Mouse (Mus musculus) forebrain, embryonic 14.5 days (tissue): ENCODE results near the gene Hmgb1. TPM values are rescaled to one million over a fixed set of nuclear protein-coding genes. Genes with fewer than 3 reads are reported as not detected.

Experiments
- ATAC-seq: fragments of 200-750 bp; cut with Nextera tagmentation; 2 replicates; pipeline ENCODE4 v1.8.0; 2017; ENCODE audit warnings: mild to moderate bottlenecking, moderate library complexity
- DNase-seq: peaks from one replicate; pipeline ENCODE4 v3.0.0-alpha.2; 2015; ENCODE audit warnings: low spot score
- H3K27ac ChIP-seq: fragments of 300-500 bp; sonication (generic); 2 replicates; pipeline ENCODE4 v1.5.1; 2014; ENCODE audit warnings: low read depth, mild to moderate bottlenecking, control low read depth, low read length, moderate library complexity
- H3K27me3 ChIP-seq: fragments of 300-500 bp; sonication (generic); replicated peaks from 2 replicates; pipeline ENCODE4 v1.6.1; 2014; ENCODE audit warnings: low read length, control low read depth, mixed read lengths; ENCODE audit not compliant: control insufficient read depth, insufficient read depth
- H3K36me3 ChIP-seq: fragments of 300-500 bp; sonication (generic); 2 replicates; pipeline ENCODE4 v1.6.1; 2014; ENCODE audit warnings: low read length, control low read depth; ENCODE audit not compliant: control insufficient read depth, insufficient read depth
- H3K4me1 ChIP-seq: fragments of 300-500 bp; sonication (generic); 2 replicates; pipeline ENCODE4 v1.6.1; 2014; ENCODE audit warnings: antibody characterized with exemption, low read length, control low read depth; ENCODE audit not compliant: control insufficient read depth, insufficient read depth
- H3K4me2 ChIP-seq: fragments of 300-500 bp; sonication (generic); 2 replicates; pipeline ENCODE4 v1.6.1; 2014; ENCODE audit warnings: mild to moderate bottlenecking, control low read depth, low read length
- H3K4me3 ChIP-seq: fragments of 300-500 bp; sonication (generic); 2 replicates; pipeline ENCODE4 v1.5.1; 2014; ENCODE audit warnings: low read depth, low read length, control low read depth
- H3K9ac ChIP-seq: fragments of 300-500 bp; sonication (generic); 2 replicates; pipeline ENCODE4 v1.6.1; 2014; ENCODE audit warnings: mild to moderate bottlenecking, low read length, control low read depth, moderate library complexity
- H3K9me3 ChIP-seq: fragments of 300-500 bp; sonication (generic); replicated peaks from 2 replicates; pipeline ENCODE4 v1.6.1; 2016; ENCODE audit warnings: low read length, control low read depth, mixed read lengths; ENCODE audit not compliant: control insufficient read depth
- WGBS: fragments of 180-500 bp; shearing (Covaris S2); extraction: QIAGEN DNeasy Blood & Tissue Kit; methylation state at CpG from one replicate; pipeline ENCODE4 v1.1.7; 2014; 5-methylcytosine and 5-hydroxymethylcytosine counted together
- polyA plus RNA-seq: library from polyadenylated mRNA; unstranded; fragments of >200 nt; fragmentation: Nextera tagmentation; extraction: Ambion mirVana; gene quantifications from 2 replicates; pipeline ENCODE4 v1.2.1, GENCODE M21; 2014

The Hmgb1 gene
- polyA plus RNA-seq, 1 experiment from 2014 or later, result 1,219 TPM

GRCm38 (mm10) chr5:149164881-149165280 is 19.4 kb downstream of the Hmgb1 start:
- Histone ChIP-seq H3K4me2 (no peak overlapping the region), H3K9ac (no peak overlapping the region), H3K27ac (no peak overlapping the region), H3K36me3 (no peaks in the 10 kb centered on the region), H3K27me3 (no peaks in the 10 kb centered on the region), H3K9me3 (no peaks in the 10 kb centered on the region), H3K4me3 (no peak overlapping the region), H3K4me1 (no peaks in the 10 kb centered on the region)
- ATAC-seq (no peak), DNase-seq (no peak)
- WGBS, result 75% methylated on average over 7 of the region's 7 CpGs

GRCm38 (mm10) chr5:149162890-149163289 is 21.4 kb downstream of the Hmgb1 start:
- no peak overlapping the region for H3K9ac ChIP-seq
- no peak for DNase-seq
- H3K4me1 ChIP-seq, result no peaks in the 10 kb centered on the region
- H3K4me3 ChIP-seq, result no peak overlapping the region
- no peaks in the 10 kb centered on the region for H3K27me3 ChIP-seq
- no peak overlapping the region for H3K4me2 ChIP-seq
- 80% methylated on average over 7 of the region's 7 CpGs for WGBS
- no peak for ATAC-seq
- no peak overlapping the region for H3K27ac ChIP-seq
- no peaks in the 10 kb centered on the region for H3K36me3 ChIP-seq
- H3K9me3 ChIP-seq, result no peaks in the 10 kb centered on the region

DNA sequence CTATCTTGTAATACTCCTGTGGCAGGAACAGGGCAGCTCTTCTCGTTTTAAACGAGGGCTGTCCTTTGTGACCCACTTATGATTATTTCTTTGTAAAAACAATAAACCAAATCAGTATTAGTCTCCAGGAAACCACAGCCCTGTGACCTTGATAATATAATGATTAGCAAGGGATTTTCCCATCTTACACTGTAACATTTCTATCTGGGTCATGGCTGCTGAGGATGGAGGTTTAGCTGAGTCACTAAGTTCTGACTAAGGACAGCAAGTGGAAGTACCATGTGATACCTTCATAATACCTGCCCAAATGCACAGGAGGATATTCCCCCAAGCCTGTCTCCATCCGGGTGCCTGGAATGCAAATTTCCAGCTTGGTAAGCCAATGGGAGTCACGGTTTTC is 23.8 kb downstream of the Hmgb1 start:
- H3K4me1 ChIP-seq, result no peaks in the 10 kb centered on the region
- no peaks in the 10 kb centered on the region for H3K36me3 ChIP-seq
- H3K4me3 ChIP-seq, result no peak overlapping the region
- WGBS, result 86% methylated on average over 4 of the region's 4 CpGs
- ATAC-seq (no peak), DNase-seq (no peak)
- no peak overlapping the region for H3K4me2 ChIP-seq
- no peaks in the 10 kb centered on the region for H3K9me3 ChIP-seq
- H3K9ac ChIP-seq, result no peak overlapping the region
- no peak overlapping the region for H3K27ac ChIP-seq
- no peaks in the 10 kb centered on the region for H3K27me3 ChIP-seq

DNA sequence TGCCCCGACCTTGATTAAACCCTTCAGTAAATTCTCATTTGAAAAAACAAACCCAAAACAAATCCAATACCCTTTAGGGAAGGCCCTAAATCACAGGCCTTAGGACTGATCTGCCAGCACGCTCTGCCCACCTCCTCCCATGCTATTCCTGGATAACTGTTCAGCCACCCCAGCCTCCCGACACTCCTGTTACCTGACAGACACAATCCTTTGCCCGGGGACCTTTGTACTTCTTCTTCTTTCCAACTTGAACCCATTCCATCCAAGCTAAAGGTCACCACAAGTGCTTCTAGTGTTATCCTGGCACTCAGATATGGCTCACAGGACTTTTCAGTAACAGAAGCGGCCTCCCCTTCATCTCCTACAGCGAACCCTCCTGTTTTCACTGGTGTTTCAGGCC is 25.3 kb downstream of the Hmgb1 start:
- H3K4me3 ChIP-seq, result no peak overlapping the region
- no peaks in the 10 kb centered on the region for H3K4me1 ChIP-seq
- H3K36me3 ChIP-seq, result no peaks in the 10 kb centered on the region
- ATAC-seq (no peak), DNase-seq (no peak)
- no peaks in the 10 kb centered on the region for H3K9me3 ChIP-seq
- no peak overlapping the region for H3K9ac ChIP-seq
- no peak overlapping the region for H3K27ac ChIP-seq
- no peaks in the 10 kb centered on the region for H3K27me3 ChIP-seq
- 93% methylated on average over 6 of the region's 6 CpGs for WGBS
- no peak overlapping the region for H3K4me2 ChIP-seq

- Histone ChIP-seq H3K4me2 (no peak overlapping the region), H3K4me3 (no peak overlapping the region), H3K4me1 (no peaks in the 10 kb centered on the region), H3K27me3 (no peaks in the 10 kb centered on the region), H3K9ac (no peak overlapping the region), H3K9me3 (no peaks in the 10 kb centered on the region), H3K36me3 (no peaks in the 10 kb centered on the region), H3K27ac (no peak overlapping the region)
- DNase-seq (no peak), ATAC-seq (no peak)
- 91% methylated on average over 18 of the region's 18 CpGs for WGBS
Measured at GRCm38 (mm10) chr5:149156886-149157563, 27.3 kb downstream of the Hmgb1 start.

GRCm38 (mm10) chr5:149152774-149153155 is 31.5 kb downstream of the Hmgb1 start:
- no peak overlapping the region for H3K27ac ChIP-seq
- no peaks in the 10 kb centered on the region for H3K9me3 ChIP-seq
- WGBS, result 71% methylated on average over 12 of the region's 12 CpGs
- no peak for DNase-seq
- no peak overlapping the region for H3K4me3 ChIP-seq
- no peaks in the 10 kb centered on the region for H3K36me3 ChIP-seq
- H3K9ac ChIP-seq, result no peak overlapping the region
- ATAC-seq, result no peak
- H3K27me3 ChIP-seq, result no peaks in the 10 kb centered on the region
- no peak overlapping the region for H3K4me2 ChIP-seq
- no peaks in the 10 kb centered on the region for H3K4me1 ChIP-seq

GRCm38 (mm10) chr5:149152063-149152773 is 32.1 kb downstream of the Hmgb1 start:
- 62% methylated on average over 13 of the region's 13 CpGs for WGBS

GRCm38 (mm10) chr5:149150882-149151281 is 33.4 kb downstream of the Hmgb1 start:
- no peak overlapping the region for H3K4me2 ChIP-seq
- H3K4me3 ChIP-seq, result no peak overlapping the region
- H3K9me3 ChIP-seq, result no peaks in the 10 kb centered on the region
- 95% methylated on average over 3 of the region's 3 CpGs for WGBS
- H3K4me1 ChIP-seq, result no peaks in the 10 kb centered on the region
- H3K36me3 ChIP-seq, result no peaks in the 10 kb centered on the region
- H3K9ac ChIP-seq, result no peak overlapping the region
- no peaks in the 10 kb centered on the region for H3K27me3 ChIP-seq
- ATAC-seq, result no peak
- H3K27ac ChIP-seq, result no peak overlapping the region
- DNase-seq, result no peak

More at GRCm38 (mm10) chr5:149152063-149152773, 32.1 kb downstream of the Hmgb1 start:
- H3K36me3 ChIP-seq, result no peaks in the 10 kb centered on the region
- ATAC-seq (no peak), DNase-seq (peak; percentile 8)
- no peaks in the 10 kb centered on the region for H3K4me1 ChIP-seq
- H3K4me2 ChIP-seq, result no peak overlapping the region
- H3K27ac ChIP-seq, result no peak overlapping the region
- H3K4me3 ChIP-seq, result no peak overlapping the region
- H3K27me3 ChIP-seq, result no peaks in the 10 kb centered on the region
- H3K9ac ChIP-seq, result no peak overlapping the region
- no peaks in the 10 kb centered on the region for H3K9me3 ChIP-seq

- H3K4me3 ChIP-seq, result no peak overlapping the region
- no peaks in the 10 kb centered on the region for H3K9me3 ChIP-seq
- no peaks in the 10 kb centered on the region for H3K27me3 ChIP-seq
- DNase-seq, result no peak
- no peaks in the 10 kb centered on the region for H3K4me1 ChIP-seq
- no peak overlapping the region for H3K27ac ChIP-seq
- H3K4me2 ChIP-seq, result no peak overlapping the region
- no peaks in the 10 kb centered on the region for H3K36me3 ChIP-seq
- WGBS, result 86% methylated on average over 8 of the region's 8 CpGs
- no peak for ATAC-seq
- H3K9ac ChIP-seq, result no peak overlapping the region
Measured at GRCm38 (mm10) chr5:149147386-149148000, 36.8 kb downstream of the Hmgb1 start.
